Mouse (Mus musculus): ENCODE results near the gene Lbhd1.
"Not testable (repeated sequence)": the region's sequence is repeated elsewhere in the genome, so short reads cannot be mapped to it uniquely, and the experiment has no call there.

Lbhd1 gene

GRCm38 (mm10) chr19:8883616-8884015 is at the start of gene Lbhd1, which contains the start of gene Gm49403:
Gene Lbhd1 (plus strand): TSS chr19:8883732.
Gene Gm49403 (plus strand): TSS chr19:8883930.
- no peak for DNase-seq (ENCODE audit: low read depth, low spot score)

DNA sequence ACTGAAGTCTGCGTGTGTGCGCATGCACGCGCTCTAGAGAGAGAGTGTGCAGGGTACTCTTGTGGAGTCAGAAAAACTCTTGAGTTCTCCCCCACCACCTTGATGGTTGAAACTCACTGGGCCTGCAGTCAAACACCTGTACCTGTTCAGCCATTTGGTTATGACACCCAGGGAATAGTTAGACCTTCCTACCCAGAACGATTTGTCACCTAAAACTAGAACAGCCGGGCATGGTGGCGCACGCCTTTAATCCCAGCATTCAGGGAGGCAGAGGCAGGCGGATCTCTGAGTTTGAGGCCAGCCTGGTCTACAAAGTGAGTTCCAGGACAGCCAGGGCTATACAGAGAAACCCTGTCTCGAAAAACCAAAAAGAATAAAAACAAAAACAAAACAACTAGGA is 47.2 kb upstream of the Lbhd1 start:
- not testable (repeated sequence) for DNase-seq (ENCODE audit: low read depth, low spot score)

GRCm38 (mm10) chr19:8837251-8837791 is 46.2 kb upstream of the Lbhd1 start, which contains the start of gene Bscl2:
Gene Bscl2 (plus strand): TSS chr19:8837467.
- DNase-seq (ENCODE audit: low read depth, low spot score): no peak

DNA sequence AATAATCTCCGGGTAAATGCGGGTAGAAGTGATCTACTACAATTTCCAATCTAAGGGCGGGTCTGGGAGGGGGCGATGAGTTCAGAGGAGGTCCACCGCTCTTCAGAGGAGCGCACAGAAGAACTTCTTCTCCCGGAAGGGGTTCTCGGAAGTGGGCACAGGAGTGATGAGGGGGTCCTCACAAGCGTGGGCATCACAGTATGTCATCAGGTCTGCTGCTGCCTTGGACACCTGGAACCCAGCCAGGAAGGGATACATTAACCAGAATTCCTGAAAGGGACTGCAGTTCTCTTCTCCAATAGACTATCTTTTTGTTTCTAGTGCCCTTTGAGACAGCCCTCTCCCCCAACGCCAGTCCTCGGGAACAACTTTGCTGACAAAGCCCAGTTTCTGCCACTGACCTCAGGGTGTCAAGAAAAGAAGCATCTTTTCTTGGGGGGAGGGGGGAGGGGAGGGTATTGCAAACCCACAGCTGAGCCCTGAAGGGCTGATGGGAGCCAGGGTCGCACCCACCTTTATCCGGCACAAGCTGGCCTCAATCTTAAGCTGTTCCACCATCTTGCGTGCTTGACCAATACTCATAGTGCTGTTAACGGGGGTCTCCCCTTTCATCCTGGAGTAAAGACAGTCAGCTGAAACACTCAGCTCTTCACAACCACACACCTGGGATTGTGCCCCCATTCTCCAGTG is 45.3 kb upstream of the Lbhd1 start:
- no peak for DNase-seq (ENCODE audit: low read depth, low spot score)

GRCm38 (mm10) chr19:8839103-8839907 is 44.2 kb upstream of the Lbhd1 start, which contains the start of gene Gng3:
Gene Gng3 (minus strand): TSS chr19:8839194.
- no peak for DNase-seq (ENCODE audit: low read depth, low spot score)

DNA sequence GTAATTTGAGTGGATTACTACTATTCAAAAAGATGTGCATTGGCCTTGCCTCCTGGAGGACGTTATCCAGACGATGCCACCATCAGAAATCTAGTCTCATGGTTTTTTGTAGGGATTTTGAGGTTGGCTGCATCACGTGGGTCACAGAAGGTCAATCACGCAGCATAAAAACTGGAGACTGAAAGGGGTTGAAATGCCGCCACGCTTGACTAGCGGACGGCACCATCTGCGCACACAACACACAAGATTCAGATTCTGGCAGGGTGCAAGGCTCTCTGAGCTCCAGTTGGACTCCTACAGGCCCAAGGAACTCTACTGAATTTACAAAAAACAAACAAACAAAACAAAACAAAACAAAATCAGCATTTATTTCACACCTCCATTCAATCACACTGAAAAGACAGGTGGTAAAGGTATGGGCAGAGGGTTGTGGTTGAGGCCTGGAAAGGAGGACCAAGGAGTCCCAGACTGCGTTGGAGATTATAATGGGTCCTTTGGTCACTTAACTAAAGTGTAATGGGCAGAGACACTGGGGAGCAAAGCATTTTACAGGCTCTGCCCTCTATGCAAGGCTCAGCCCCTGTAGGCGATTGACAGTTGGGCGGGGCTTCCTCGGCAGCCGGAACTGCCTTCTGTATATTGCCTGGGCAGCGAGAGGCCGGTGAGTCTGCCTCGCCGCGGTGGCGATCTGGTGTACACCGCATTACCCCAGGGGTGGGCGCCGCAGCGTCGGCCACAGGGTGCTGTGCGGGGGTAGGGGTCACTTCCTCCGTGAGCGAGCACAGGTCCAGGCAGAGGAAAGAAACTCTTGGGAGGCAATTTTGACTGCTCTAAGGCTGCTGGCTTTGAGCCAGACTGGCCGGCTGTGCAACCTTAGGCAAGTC is 43.4 kb upstream of the Lbhd1 start:
- DNase-seq (ENCODE audit: low read depth, low spot score): no peak

- DNase-seq (ENCODE audit: low read depth, low spot score): no peak
Observed at GRCm38 (mm10) chr19:8841012-8841411, 42.5 kb upstream of the Lbhd1 start.

- DNase-seq (ENCODE audit: low read depth, low spot score): no peak
Observed at GRCm38 (mm10) chr19:8842961-8843360, 40.6 kb upstream of the Lbhd1 start.

- DNase-seq (ENCODE audit: low read depth, low spot score): no peak
Observed at GRCm38 (mm10) chr19:8844371-8845129, 39.0 kb upstream of the Lbhd1 start.

DNA sequence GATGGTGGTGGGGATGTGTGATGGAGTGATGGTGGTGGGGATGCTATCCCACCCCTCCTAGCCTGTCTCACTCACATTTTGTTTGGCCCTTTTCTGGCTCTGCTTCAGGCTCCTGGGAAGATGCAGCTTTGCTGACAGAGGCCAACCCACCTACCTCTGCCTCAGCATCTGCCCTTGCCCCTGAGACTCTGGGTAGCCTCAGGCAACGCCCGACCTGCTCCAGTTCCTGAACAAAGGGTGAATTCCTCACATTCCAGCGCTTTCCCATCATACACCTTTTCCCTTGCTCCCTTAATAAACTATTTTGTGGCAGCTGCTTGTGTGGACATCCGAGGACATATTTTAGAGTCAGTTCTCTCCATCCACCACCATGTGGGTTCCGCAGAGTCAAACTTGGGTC is 35.2 kb upstream of the Lbhd1 start:
- no peak for DNase-seq (ENCODE audit: low read depth, low spot score)

- DNase-seq (ENCODE audit: low read depth, low spot score): no peak
Observed at GRCm38 (mm10) chr19:8850402-8850901, 33.1 kb upstream of the Lbhd1 start, which contains the start of gene Lrrn4cl. Gene Lrrn4cl (plus strand): TSS chr19:8850768.

GRCm38 (mm10) chr19:8851639-8852038 is 31.9 kb upstream of the Lbhd1 start:
- no peak for DNase-seq (ENCODE audit: low read depth, low spot score)

- DNase-seq (ENCODE audit: low read depth, low spot score): no peak
Observed at GRCm38 (mm10) chr19:8852236-8852928, 31.1 kb upstream of the Lbhd1 start.

- no peak for DNase-seq (ENCODE audit: low read depth, low spot score)
Observed at GRCm38 (mm10) chr19:8853117-8853516, 30.4 kb upstream of the Lbhd1 start.

GRCm38 (mm10) chr19:8857689-8858088 is 25.8 kb upstream of the Lbhd1 start:
- DNase-seq (ENCODE audit: low read depth, low spot score): no peak

GRCm38 (mm10) chr19:8859018-8859417 is 24.5 kb upstream of the Lbhd1 start:
- no peak for DNase-seq (ENCODE audit: low read depth, low spot score)

- no peak for DNase-seq (ENCODE audit: low read depth, low spot score)
Observed at GRCm38 (mm10) chr19:8864265-8864664, 19.3 kb upstream of the Lbhd1 start.

- DNase-seq (ENCODE audit: low read depth, low spot score): not testable (repeated sequence)
Observed at GRCm38 (mm10) chr19:8870381-8870780, 13.2 kb upstream of the Lbhd1 start.

GRCm38 (mm10) chr19:8870838-8871237 is 12.7 kb upstream of the Lbhd1 start:
- no peak for DNase-seq (ENCODE audit: low read depth, low spot score)
